Mouse (Mus musculus): Measurements from ENCODE around the gene Abtb2. TPM values are rescaled to one million over a fixed set of nuclear protein-coding genes. Genes with fewer than 3 reads are reported as not detected.
"Not testable (repeated sequence)": the region's sequence is repeated elsewhere in the genome, so short reads cannot be mapped to it uniquely, and the experiment has no call there.

The Abtb2 gene
- polyA plus RNA-seq (2012; rRNA removed), result 10.8 and 11.9 TPM in 2 replicates

DNA sequence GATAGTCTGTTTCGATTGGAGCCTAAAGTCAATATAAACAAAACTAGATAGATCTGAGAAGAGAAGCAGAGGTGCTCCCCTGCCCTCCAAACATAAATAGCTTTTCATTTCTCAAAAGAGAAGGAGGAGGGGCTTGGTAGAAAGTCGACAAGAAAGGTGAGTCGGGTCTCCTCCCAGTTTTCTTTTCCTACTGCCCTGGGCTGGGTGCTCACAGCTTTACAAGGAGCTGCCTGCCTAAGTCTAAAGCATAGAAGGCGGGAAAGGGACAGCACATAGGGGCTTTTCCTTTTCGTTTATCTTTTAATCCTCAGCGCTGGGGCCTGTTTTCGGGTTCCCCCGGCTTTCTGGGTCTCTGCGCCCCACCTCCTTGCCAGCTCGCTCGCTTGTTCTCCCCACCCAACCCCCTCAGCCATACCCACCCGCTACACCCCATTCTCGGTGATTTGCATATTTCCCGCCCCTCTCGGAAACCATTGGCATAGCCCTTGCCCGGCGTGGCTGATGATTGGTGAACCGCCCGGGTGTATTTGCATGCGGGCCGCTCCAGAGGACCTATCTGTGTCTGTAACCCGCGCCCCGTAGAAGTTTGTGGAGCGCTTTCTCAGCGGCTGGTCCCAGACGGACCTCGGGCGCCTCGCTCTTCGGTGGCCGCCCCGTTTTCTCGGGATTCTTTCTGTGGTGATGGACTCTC is at the start of gene Abtb2:
Abtb2 (plus strand) TSS at position 579 of the 691 bp plus-strand sequence.
- Histone ChIP-seq H3K4me3 (ENCODE audit: insufficient read depth, low read length) (peak within 1 kb of the TSS; percentile 36), H3K27ac (ENCODE audit: insufficient read depth, low read length) (no peak within 1 kb of the TSS; the same call in 1 of the 2 replicates), H3K4me1 (ENCODE audit: control insufficient read depth, insufficient read depth, low read length) (no peaks in the 10 kb centered on the region; the same call in 1 of the 2 replicates)
- TF ChIP-seq POLR2A (IDR thresholded peaks at IDR 0.05; ENCODE audit: extremely low read depth, insufficient read depth, low read length), result peak; percentile 76
- no peak for TF ChIP-seq CTCF (IDR thresholded peaks at IDR 0.05; ENCODE audit: extremely low read depth, insufficient read depth, low read length)

DNA sequence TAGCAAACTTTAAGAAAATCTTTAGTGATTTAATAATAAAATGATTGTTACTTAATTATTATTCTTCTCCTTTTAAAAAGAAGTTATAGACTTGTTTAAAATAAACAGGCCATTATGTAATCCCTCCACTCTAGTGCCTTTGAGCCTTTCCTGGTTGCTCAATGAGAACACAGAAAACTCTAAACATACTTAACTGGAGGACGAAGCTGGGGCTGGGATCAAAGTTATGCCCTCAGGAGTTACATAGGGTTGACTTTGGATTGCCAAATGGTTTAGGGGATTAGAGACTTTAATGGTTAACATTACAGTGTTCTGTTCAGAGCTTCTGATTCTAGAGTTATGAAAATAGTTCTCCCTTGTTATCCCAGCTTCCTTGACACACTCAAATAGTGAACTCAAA is 49.6 kb upstream of the Abtb2 start:
- Histone ChIP-seq H3K4me3 (ENCODE audit: insufficient read depth, low read length) (no peak overlapping the region), H3K4me1 (ENCODE audit: control insufficient read depth, insufficient read depth, low read length) (no peaks in the 10 kb centered on the region), H3K27ac (ENCODE audit: insufficient read depth, low read length) (no peak overlapping the region)
- TF ChIP-seq CTCF (IDR thresholded peaks at IDR 0.05; ENCODE audit: extremely low read depth, insufficient read depth, low read length), result no peak
- no peak for TF ChIP-seq POLR2A (IDR thresholded peaks at IDR 0.05; ENCODE audit: extremely low read depth, insufficient read depth, low read length)

DNA sequence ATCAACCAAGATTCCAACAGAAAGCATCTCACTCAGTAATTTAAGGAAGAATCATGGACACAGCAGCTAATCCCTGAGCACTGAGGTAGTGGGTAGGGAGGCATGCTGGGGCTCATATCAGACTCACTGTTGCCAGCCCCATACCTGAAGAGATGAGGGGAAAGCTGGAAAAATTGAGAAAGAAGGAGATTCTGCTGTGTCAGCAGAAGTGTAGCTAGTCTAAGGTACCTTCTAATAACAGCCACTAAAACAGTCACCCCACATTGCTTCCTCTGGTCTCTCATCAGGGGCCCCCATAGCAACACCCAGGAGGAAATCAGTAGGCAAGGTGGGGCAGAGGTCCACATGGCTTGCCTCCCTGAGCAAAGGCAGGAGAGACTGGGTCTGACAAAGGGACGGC is 40.5 kb upstream of the Abtb2 start:
- no peak overlapping the region for H3K4me3 ChIP-seq (ENCODE audit: insufficient read depth, low read length)
- no peak for TF ChIP-seq POLR2A (IDR thresholded peaks at IDR 0.05; ENCODE audit: extremely low read depth, insufficient read depth, low read length)
- no peak for TF ChIP-seq CTCF (IDR thresholded peaks at IDR 0.05; ENCODE audit: extremely low read depth, insufficient read depth, low read length)
- no peak overlapping the region for H3K27ac ChIP-seq (ENCODE audit: insufficient read depth, low read length)
- H3K4me1 ChIP-seq (ENCODE audit: control insufficient read depth, insufficient read depth, low read length), result no peaks in the 10 kb centered on the region

DNA sequence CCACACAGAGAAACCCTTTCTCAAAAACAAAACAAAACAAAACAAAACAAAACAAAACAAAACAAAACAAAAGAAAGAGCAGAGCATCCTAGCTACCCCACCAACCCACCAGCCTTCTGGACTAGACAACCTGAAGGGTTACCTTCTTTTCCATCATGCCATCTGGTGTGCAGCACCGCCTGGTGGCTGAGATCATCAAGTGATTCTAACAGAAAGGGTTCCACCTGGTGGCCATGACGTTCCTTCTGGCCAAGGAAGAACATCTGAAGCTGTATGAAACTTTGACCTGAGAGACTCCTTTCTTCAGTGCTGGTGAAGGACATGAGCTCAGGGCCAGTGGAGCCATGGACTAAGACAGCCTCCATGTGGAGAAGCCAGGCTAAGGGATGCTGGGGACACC is 19.0 kb upstream of the Abtb2 start:
- Histone ChIP-seq H3K27ac (ENCODE audit: insufficient read depth, low read length) (no peak overlapping the region), H3K4me1 (ENCODE audit: control insufficient read depth, insufficient read depth, low read length) (no peaks in the 10 kb centered on the region), H3K4me3 (ENCODE audit: insufficient read depth, low read length) (no peak overlapping the region)
- no peak for TF ChIP-seq POLR2A (IDR thresholded peaks at IDR 0.05; ENCODE audit: extremely low read depth, insufficient read depth, low read length)
- TF ChIP-seq CTCF (IDR thresholded peaks at IDR 0.05; ENCODE audit: extremely low read depth, insufficient read depth, low read length), result peak; percentile 99

DNA sequence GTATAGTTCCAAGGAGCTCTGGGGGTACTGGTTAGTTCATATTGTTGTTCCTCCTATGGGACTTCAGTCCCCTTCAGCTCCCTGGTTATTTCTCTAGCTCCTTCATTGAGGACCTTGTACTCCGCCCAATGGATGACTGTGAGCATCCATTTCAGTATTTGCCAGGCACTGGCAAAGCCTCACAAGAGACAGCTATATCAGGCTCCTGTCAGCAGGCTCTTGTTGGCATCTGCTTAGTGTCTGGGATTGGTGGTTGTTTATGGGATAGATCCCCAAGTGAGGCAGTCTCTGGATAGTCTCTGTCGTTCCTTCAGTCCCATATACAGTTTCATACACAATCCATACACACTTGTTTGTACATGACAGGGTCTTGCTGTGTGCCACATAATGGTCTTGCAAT is 15.8 kb upstream of the Abtb2 start:
- H3K4me1 ChIP-seq (ENCODE audit: control insufficient read depth, insufficient read depth, low read length); H3K27ac ChIP-seq (ENCODE audit: insufficient read depth, low read length); H3K4me3 ChIP-seq (ENCODE audit: insufficient read depth, low read length): not testable (repeated sequence)

DNA sequence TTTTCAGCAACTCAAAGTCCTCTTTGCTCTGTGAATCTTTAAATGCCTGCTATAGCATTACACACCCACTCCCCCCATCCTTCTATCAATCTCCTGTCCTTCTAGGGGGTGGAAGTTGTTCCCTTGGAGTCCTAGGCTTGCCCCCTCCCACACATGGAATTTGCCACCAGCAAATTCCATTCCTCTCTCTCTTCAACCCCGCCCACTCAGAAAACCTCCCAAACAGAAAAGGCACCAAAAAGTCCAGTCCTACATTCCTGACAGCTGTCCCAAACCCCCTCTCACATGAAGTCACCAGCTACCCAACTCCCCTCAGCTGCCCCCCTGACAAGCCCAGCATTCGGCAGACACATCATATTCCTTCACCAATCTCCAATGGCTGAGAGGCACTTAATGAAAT is 12.1 kb upstream of the Abtb2 start:
- Histone ChIP-seq H3K27ac (ENCODE audit: insufficient read depth, low read length) (no peak overlapping the region), H3K4me1 (ENCODE audit: control insufficient read depth, insufficient read depth, low read length) (no peaks in the 10 kb centered on the region), H3K4me3 (ENCODE audit: insufficient read depth, low read length) (no peak overlapping the region)
- TF ChIP-seq CTCF (IDR thresholded peaks at IDR 0.05; ENCODE audit: extremely low read depth, insufficient read depth, low read length) (no peak), POLR2A (IDR thresholded peaks at IDR 0.05; ENCODE audit: extremely low read depth, insufficient read depth, low read length) (no peak)

DNA sequence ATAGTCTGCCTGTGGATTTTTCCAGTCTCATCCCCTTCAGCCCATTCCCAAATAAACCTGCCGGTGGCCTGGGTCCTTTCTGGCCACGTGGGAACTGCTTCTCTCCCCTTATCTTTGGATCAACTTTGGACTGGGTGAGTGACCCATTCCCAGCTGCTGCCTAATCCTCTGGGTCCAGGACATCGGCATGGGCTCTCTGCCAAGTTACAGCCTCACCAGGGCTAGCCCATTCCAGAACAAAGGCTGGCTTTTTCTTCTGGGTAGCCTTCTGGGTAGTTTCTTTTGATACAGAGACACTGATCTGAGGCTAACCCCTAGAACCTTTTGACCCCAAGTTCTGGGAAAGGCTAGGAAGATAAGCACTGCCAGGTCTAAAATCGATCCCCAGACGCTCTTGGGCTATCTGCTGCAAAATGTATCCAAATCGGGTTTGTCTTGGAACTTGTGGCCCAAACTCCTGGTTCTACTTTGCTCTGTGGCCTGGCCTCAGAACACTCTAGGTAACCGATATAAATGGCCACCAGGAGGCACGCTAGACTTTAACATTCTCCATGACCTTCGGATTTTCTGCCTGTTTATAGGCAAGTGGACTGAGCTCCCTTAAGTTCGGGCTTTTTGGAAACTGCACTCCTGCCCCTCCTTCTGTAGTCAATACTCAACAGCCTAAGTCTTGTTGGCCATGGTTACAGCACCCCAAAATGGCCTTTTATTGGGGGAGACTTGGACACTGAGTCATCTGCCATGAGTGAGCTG is 9.8 kb upstream of the Abtb2 start:
- Histone ChIP-seq H3K4me3 (ENCODE audit: insufficient read depth, low read length) (no peak overlapping the region), H3K4me1 (ENCODE audit: control insufficient read depth, insufficient read depth, low read length) (no peaks in the 10 kb centered on the region), H3K27ac (ENCODE audit: insufficient read depth, low read length) (no peak overlapping the region)
- TF ChIP-seq CTCF (IDR thresholded peaks at IDR 0.05; ENCODE audit: extremely low read depth, insufficient read depth, low read length), result no peak
- no peak for TF ChIP-seq POLR2A (IDR thresholded peaks at IDR 0.05; ENCODE audit: extremely low read depth, insufficient read depth, low read length)

DNA sequence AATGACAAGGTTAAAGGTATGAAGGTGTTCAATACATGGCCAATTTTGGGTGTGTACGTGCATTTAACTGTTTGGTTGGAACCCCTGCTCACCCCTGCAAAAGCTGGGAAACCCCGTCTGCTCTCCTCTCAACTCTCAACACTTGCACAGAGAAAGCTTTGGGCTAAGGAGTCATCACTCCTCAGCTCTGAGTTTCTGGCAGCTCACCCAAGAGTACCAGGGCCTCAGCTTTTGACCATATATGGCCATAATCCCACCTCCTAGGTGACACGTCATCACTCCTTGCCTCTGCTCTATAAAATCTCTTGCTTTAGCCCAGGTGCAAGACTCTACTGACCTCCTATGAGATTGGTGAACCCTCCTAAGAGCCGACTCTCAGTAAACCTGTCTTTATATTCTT is 5.2 kb upstream of the Abtb2 start:
- no peaks in the 10 kb centered on the region for H3K4me1 ChIP-seq (ENCODE audit: control insufficient read depth, insufficient read depth, low read length)
- H3K27ac ChIP-seq (ENCODE audit: insufficient read depth, low read length), result no peak overlapping the region
- H3K4me3 ChIP-seq (ENCODE audit: insufficient read depth, low read length), result no peak overlapping the region
- no peak for TF ChIP-seq POLR2A (IDR thresholded peaks at IDR 0.05; ENCODE audit: extremely low read depth, insufficient read depth, low read length)
- no peak for TF ChIP-seq CTCF (IDR thresholded peaks at IDR 0.05; ENCODE audit: extremely low read depth, insufficient read depth, low read length)

DNA sequence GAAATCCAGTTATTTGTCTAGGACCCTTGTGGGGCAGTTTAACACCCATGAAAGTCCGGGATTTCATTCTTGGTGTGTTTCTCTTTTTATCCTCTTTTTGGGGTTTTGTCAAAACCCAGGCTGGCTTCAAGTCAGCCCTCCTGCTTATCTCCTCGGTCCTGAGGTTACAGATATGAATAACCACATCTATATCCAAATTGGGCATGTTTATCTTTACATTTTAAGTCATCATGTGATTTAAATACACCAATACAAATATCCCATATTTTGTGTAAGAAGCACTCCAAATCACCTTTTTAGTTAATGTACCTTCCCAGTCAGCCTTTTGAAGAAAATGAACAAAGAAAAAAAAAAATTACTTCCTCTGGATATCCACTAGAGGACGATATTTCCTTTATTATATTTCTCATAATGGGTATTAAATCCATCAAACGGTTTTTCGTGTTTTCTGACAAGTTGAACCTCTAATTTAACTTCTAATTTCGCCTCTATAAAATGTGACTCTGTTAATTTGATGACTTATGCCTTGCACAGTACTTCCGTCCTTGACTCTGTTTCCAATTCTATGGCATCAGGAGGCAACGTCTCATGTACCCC is 1.6 kb upstream of the Abtb2 start:
- H3K27ac ChIP-seq (ENCODE audit: insufficient read depth, low read length), result no peak overlapping the region
- H3K4me3 ChIP-seq (ENCODE audit: insufficient read depth, low read length), result peak overlapping the region; percentile 36; the same call in 1 of the 2 replicates
- no peaks in the 10 kb centered on the region; the same call in 1 of the 2 replicates for H3K4me1 ChIP-seq (ENCODE audit: control insufficient read depth, insufficient read depth, low read length)
- TF ChIP-seq CTCF (IDR thresholded peaks at IDR 0.05; ENCODE audit: extremely low read depth, insufficient read depth, low read length) (no peak), POLR2A (IDR thresholded peaks at IDR 0.05; ENCODE audit: extremely low read depth, insufficient read depth, low read length) (no peak)

Data from cortical plate, adult 2 months (tissue).